12 mouse cellular contexts compared by ENCODE assay signal in genomic region chr5:111630313-111630844, GRCm38 (mm10).
DNase-seq lines count a peak whose midpoint lies in the region; ATAC-seq and TF ChIP-seq lines count a peak whose summit lies in the region.
"Had no signal": no experiment of that assay in that cellular context is flagged by ENCODE, and none has a peak within 500 bp of the region (broad histone marks: within the 10 kb centered on the region; RNA-seq: fewer than 3 reads in every experiment).

No protein-coding gene starts in this region.

- H3K9me3 ChIP-seq in intestine, embryonic 14.5 days (ENCODE audit: control insufficient read depth, low read length), result peaks cover 3% of the 10 kb centered on the region; the same call in 1 of the 2 replicates
- no peaks in the 10 kb centered on the region for H3K9me3 ChIP-seq in intestine, embryonic 16.5 days (ENCODE audit: control insufficient read depth, low read length)
- H3K9me3 ChIP-seq in forebrain, embryonic 15.5 days, result no peaks in the 10 kb centered on the region
- no peaks in the 10 kb centered on the region for H3K9me3 ChIP-seq in midbrain, embryonic 13.5 days

- H3K27me3 ChIP-seq in intestine, embryonic 14.5 days (replicated peaks; ENCODE audit: control insufficient read depth, insufficient read depth, low read length), result no peaks in the 10 kb centered on the region
- H3K27me3 ChIP-seq in intestine, embryonic 16.5 days (replicated peaks; ENCODE audit: control insufficient read depth, insufficient read depth, low read length), result no peaks in the 10 kb centered on the region
- H3K27me3 ChIP-seq in Patski, result no peaks in the 10 kb centered on the region
- H3K27me3 ChIP-seq in forebrain, embryonic 15.5 days, result no peaks in the 10 kb centered on the region
- 0 out of 2 replicates have a peak, but pooled peaks cover 9% of the 10 kb centered on the region for H3K27me3 ChIP-seq in midbrain, embryonic 13.5 days

- TF ChIP-seq CTCF in Patski (IDR thresholded peaks at IDR 0.05), result no peak

- CTCF ChIA-PET in Patski (lab: Charles Lee), result no interaction called here

- WGBS in intestine, embryonic 14.5 days, result 97% methylated on average over 3 of the region's 3 CpGs
- 91% methylated on average over 3 of the region's 3 CpGs for whole genome bisulfite sequencing in intestine, embryonic 16.5 days
- 97% methylated on average over 3 of the region's 3 CpGs for WGBS in forebrain, embryonic 15.5 days
- 96% methylated on average over 3 of the region's 3 CpGs for WGBS in midbrain, embryonic 13.5 days

- H3K9ac ChIP-seq in intestine, embryonic 14.5 days (ENCODE audit: low read length), result no peak overlapping the region
- H3K9ac ChIP-seq in intestine, embryonic 16.5 days (ENCODE audit: low read depth, low read length), result no peak overlapping the region
- H3K9ac ChIP-seq in forebrain, embryonic 15.5 days (replicated peaks), result no peak overlapping the region
- no peak overlapping the region for H3K9ac ChIP-seq in midbrain, embryonic 13.5 days (replicated peaks)
- H3K9ac ChIP-seq: neural tube, embryonic 12.5 days had no signal

- no peak overlapping the region for H3K4me2 ChIP-seq in intestine, embryonic 14.5 days (ENCODE audit: low read length)
- no peak overlapping the region for H3K4me2 ChIP-seq in intestine, embryonic 16.5 days (ENCODE audit: low read depth, low read length)
- H3K4me2 ChIP-seq in forebrain, embryonic 15.5 days (replicated peaks), result no peak overlapping the region
- no peak overlapping the region for H3K4me2 ChIP-seq in midbrain, embryonic 13.5 days (replicated peaks)
- H3K4me2 ChIP-seq: neural tube, embryonic 12.5 days had no signal

- ATAC-seq in intestine, embryonic 14.5 days (replicated peaks; ENCODE audit: low FRiP score, low TSS enrichment, low read depth), result peak; percentile 31; the same call in 1 of the 2 replicates
- ATAC-seq in intestine, embryonic 16.5 days, result no peak
- peak; percentile 4 for ATAC-seq in Patski
- peak; percentile 41; the same call in 1 of the 2 replicates for ATAC-seq in forebrain, embryonic 15.5 days (replicated peaks)
- peak; percentile 13; the same call in 1 of the 2 replicates for ATAC-seq in midbrain, embryonic 13.5 days
- ATAC-seq: intestine, postnatal 0 days had no signal

- peaks cover 15% of the 10 kb centered on the region for H3K4me1 ChIP-seq in intestine, embryonic 14.5 days (replicated peaks; ENCODE audit: control insufficient read depth, insufficient read depth, low read length)
- peaks cover 14% of the 10 kb centered on the region for H3K4me1 ChIP-seq in intestine, embryonic 16.5 days (ENCODE audit: control insufficient read depth, insufficient read depth, low read length)
- peaks cover 16% of the 10 kb centered on the region for H3K4me1 ChIP-seq in forebrain, embryonic 15.5 days
- H3K4me1 ChIP-seq in midbrain, embryonic 13.5 days (replicated peaks), result peaks cover 35% of the 10 kb centered on the region

- no peak overlapping the region for H3K27ac ChIP-seq in intestine, embryonic 14.5 days (ENCODE audit: low read depth)
- H3K27ac ChIP-seq in intestine, embryonic 16.5 days (ENCODE audit: low read length), result no peak overlapping the region
- no peak overlapping the region for H3K27ac ChIP-seq in forebrain, embryonic 15.5 days (replicated peaks)
- H3K27ac ChIP-seq in midbrain, embryonic 13.5 days, result no peak overlapping the region
- H3K27ac ChIP-seq: neural tube, embryonic 12.5 days had no signal

- H3K36me3 ChIP-seq in intestine, embryonic 14.5 days (ENCODE audit: control insufficient read depth, insufficient read depth, low read length), result no peaks in the 10 kb centered on the region
- H3K36me3 ChIP-seq in intestine, embryonic 16.5 days (ENCODE audit: control insufficient read depth, insufficient read depth, low read length), result no peaks in the 10 kb centered on the region
- no peaks in the 10 kb centered on the region for H3K36me3 ChIP-seq in forebrain, embryonic 15.5 days
- no peaks in the 10 kb centered on the region for H3K36me3 ChIP-seq in midbrain, embryonic 13.5 days
- H3K36me3 ChIP-seq: neural tube, embryonic 12.5 days had no signal

- no peak for DNase-seq in intestine, embryonic 14.5 days (ENCODE audit: low spot score)
- DNase-seq in Patski (ENCODE audit: low read depth, low spot score), result no peak
- no peak for DNase-seq in embryo, embryonic 9.5 days (ENCODE audit: extremely low spot score)
- DNase-seq in gastrocnemius, postnatal 25 days, result no peak
- no peak for DNase-seq in yolk sac, embryonic 10.5 days (ENCODE audit: low spot score)
- DNase-seq: adrenal gland, postnatal 10 days; cerebellum, adult 11 months had no signal

- H3K4me3 ChIP-seq in intestine, embryonic 14.5 days (ENCODE audit: low read depth, low read length), result no peak overlapping the region
- H3K4me3 ChIP-seq in intestine, embryonic 16.5 days (ENCODE audit: low read length), result no peak overlapping the region
- no peak overlapping the region for H3K4me3 ChIP-seq in forebrain, embryonic 15.5 days
- H3K4me3 ChIP-seq in midbrain, embryonic 13.5 days (replicated peaks), result no peak overlapping the region
- H3K4me3 ChIP-seq: neural tube, embryonic 12.5 days had no signal

- in situ Hi-C loops in Patski (cut with MboI; ENCODE audit: low pct_unique_long_range_greater_than_20kb), result no loop called here

- POLR2A ChIA-PET in Patski (lab: Charles Lee), result no interaction called here
